Mouse (Mus musculus) ES-Bruce4 (cell line): ENCODE results near the gene Pgs1.

Source experiments
- EP300 ChIP-seq: IDR thresholded peaks from 2 replicates; pipeline ENCODE4 v1.6.1; 2011; ENCODE audit warnings: low read depth, low read length; ENCODE audit not compliant: insufficient read depth
- POLR2A ChIP-seq: IDR thresholded peaks from one replicate; pipeline ENCODE4 v1.8.1; 2011; ENCODE audit warnings: low read length; ENCODE audit not compliant: insufficient read depth

- TF ChIP-seq POLR2A (no peak), EP300 (no peak)
These were observed 17.9 kb upstream of the Pgs1 start for GRCm38 (mm10) chr11:117968016-117968671.
